Mouse (Mus musculus) adrenal gland, adult 8-10 months (tissue): Measurements from ENCODE around the gene Mtrf1l. TPM values are rescaled to one million over a fixed set of nuclear protein-coding genes. Genes with fewer than 3 reads are reported as not detected.

Source experiments
- DNase-seq: peaks from one replicate; pipeline ENCODE4 v3.0.0; 2022
- total RNA-seq, 4 experiments: library from RNA; stranded (reverse); gene quantifications; 2 replicates each; pipeline ENCODE4 v1.2.4; 2022

The Mtrf1l gene
- total RNA-seq: 10 to 100 TPM; 11.6 to 16.0 (median 12.8) TPM

DNA sequence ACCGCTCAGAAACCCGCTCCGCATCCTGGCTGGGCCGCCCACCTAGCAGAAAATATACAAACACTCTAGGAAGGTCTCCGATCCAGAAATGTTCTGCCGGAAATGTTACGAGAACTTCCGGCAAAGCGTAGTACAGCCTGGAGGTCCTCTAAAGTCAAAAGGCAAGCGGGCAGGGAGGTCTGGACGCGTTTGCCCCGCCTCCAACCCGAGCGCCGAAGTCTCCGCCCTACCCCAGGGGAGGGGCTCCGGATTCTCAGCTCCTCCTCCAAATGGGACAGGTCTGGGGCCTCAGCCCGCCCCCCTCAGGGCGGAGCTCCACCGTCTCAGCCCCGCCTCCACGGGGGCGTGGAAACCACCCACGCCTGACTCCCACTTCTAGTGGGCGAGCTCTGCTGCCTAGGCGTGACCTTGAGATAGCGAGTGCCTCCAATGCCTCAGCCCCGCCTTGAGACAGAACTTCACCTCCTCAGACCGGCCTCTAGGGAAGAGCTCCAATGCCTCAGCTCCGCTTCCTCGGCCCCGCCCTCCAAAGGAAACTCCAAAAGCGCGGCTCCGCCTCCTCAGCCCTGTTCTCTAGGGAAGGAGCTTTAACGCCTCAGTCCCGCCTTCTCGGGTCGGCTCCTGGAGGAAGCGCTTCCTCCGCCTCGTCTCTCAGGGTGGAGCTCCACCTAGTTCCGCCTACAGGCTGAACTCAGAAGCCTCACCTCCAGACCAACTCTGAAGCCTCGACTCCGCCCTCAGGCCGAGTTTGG is at the start of gene Mtrf1l:
Gene Mtrf1l (minus strand): TSS at position 171 of the 752 bp plus-strand sequence.
- peak; percentile 98 for DNase-seq

- DNase-seq: no peak
Measured at GRCm38 (mm10) chr10:5871081-5871480, 47.4 kb upstream of the Mtrf1l start.

DNA sequence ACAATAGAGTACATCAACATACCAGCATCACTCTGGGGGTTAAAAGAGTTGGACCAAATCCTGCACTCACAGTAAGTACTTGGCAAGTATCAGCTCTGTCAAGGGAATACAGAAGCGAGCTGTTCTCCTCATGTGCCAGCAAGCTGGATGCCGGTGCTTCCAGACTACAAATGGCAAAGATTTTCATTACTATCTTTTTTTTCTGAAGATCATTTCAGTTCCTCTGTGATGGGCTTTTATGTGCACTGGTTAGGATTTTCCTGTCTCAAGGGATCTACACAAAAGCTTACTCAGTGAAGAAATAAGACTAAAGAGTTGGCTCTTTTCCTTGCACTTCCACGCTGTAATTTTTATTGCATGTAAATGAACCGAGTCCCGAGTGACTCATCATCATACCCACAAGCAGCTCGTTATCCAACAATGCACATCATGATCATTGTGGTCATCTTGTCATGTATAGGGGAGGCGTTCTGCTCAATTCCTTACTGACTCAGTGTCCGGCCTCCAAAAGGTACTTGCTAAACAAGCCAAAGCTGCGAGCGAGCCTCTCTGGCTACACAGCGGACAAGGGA is 44.4 kb upstream of the Mtrf1l start:
- no peak for DNase-seq

DNA sequence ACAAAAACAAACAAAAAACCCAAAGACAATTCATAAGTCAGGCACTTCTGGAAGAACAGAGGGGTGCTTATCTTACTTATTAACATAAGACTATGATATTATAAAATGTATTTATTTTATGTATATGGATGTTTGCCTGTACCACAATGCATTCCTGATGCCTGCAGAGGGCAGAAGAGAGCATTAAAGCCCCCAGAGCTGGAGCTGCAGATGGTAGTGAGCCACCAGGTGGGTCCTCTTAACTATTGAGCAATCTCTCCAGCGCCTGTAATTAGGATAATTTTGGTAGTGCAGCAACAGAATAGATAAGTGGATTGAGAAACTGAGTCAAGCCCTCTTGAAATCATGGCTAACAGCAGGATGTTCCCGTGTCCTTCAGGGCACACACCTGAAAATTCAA is 42.3 kb upstream of the Mtrf1l start:
- no peak for DNase-seq

- DNase-seq: no peak
Measured at GRCm38 (mm10) chr10:5862669-5863068, 39.0 kb upstream of the Mtrf1l start.

DNA sequence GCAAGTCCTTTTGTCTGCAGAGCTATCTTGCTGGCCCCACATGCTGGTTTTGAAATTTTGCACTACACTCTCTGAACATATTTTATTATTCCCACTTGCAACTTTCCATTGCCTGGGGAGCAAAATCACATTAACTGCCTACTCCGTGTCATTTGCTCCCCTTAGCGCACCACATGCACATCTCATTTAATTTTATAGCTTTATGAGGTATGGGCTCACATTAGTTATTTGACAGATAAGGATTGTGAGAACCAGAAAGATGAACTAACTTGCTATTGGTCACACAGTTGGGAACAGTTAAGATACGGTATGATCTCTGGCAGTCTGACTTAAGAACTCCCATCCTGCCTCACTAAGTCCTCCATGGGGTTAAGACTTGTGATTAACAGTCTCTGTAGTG is 37.1 kb upstream of the Mtrf1l start:
- no peak for DNase-seq

- no peak for DNase-seq
Measured at GRCm38 (mm10) chr10:5859729-5860128, 36.0 kb upstream of the Mtrf1l start.

- DNase-seq: no peak
Measured at GRCm38 (mm10) chr10:5857996-5858549, 34.4 kb upstream of the Mtrf1l start.

- DNase-seq: no peak
Measured at GRCm38 (mm10) chr10:5853290-5853868, 29.7 kb upstream of the Mtrf1l start.

- DNase-seq: no peak
Measured at GRCm38 (mm10) chr10:5846939-5847338, 23.2 kb upstream of the Mtrf1l start.

GRCm38 (mm10) chr10:5841369-5841768 is 17.7 kb upstream of the Mtrf1l start:
- DNase-seq: peak; percentile 8

- no peak for DNase-seq
Measured at GRCm38 (mm10) chr10:5826336-5827025, 2.8 kb upstream of the Mtrf1l start.

DNA sequence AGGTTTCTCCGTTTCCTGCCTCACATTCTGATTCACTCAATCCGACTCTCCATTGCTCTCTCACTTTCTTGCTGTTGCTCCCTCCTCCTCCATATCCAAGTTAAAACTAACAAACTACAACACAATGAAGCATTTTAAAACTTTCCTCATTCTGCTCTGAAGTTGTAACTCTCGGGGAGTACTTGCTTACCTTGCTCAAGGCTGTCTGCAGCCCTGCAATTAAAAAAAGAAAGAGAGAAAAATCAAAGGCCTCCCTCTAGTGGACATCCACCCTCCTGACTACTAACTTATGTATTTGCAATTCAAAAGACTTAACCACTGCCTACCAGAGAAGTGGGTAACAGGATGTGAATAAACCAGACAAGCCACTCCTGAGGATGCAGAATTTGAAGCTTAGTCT is 1.1 kb upstream of the Mtrf1l start:
- DNase-seq: peak; percentile 21

DNA sequence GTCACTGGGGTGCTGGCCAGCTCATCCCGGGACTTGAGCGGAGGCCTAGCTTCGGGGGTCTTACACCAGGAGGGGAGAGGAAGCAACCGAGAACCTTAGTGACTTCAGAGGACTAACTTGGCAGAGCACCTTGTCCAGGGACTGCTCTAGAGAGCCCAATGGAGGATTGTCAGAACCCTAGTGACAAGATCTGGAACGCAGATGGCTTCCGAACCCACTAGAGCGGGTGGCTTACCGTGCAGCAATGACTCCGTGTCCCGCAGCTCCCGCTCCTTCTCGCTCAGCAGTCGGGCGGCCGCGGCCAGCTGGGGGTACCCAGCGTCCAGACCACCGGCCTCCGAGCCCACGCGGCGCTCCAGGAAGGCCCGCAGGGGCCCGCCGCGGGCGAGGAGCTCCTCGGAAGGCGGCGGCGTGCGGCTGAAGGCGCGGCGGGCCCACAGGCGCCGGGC is 395 bp downstream of the Mtrf1l start:
- DNase-seq: peak; percentile 33

DNA sequence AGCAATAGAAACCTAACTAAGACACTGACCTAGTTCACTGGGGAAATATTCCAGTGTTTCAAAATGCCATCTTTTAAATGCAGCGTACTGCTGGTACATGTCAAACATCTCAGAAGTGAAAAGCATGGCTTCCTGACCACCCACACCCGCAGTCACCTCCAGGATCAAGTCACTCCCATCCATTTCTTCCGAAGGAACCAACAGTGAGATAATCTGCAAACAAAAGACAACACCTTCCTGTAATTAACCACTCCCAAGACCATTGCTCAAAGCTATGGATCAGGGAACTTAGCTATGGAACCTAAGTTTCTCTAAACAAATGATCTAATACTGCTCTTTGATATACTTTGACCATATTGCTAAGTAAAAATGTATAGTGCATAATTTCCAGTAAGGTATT is 4.9 kb downstream of the Mtrf1l start:
- no peak for DNase-seq

GRCm38 (mm10) chr10:5815968-5816367 is 7.7 kb downstream of the Mtrf1l start:
- no peak for DNase-seq

- no peak for DNase-seq
Measured at GRCm38 (mm10) chr10:5813724-5814123, 10.0 kb downstream of the Mtrf1l start.

- DNase-seq: no peak
Measured at GRCm38 (mm10) chr10:5807683-5808082, 16.0 kb downstream of the Mtrf1l start.

DNA sequence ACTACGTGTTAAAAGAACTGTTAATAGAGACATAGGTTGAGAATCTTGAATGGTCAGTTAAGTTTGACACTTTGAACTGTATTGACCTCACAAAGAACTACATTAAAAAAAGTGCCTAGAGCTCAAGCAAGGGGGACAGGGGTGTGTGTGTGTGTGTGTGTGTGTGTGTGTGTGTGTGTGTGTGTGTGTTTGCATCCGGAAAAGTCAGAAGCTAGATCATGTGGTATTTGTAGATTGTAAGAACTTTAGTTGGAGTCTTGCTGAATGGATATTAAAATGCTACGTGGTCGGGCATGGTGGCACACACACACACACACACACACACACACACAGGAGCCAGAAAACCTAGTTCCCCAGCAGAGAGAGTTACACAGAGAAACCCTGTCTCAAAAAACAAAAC is 16.7 kb downstream of the Mtrf1l start:
- no peak for DNase-seq

- no peak for DNase-seq
Measured at GRCm38 (mm10) chr10:5806416-5806815, 17.3 kb downstream of the Mtrf1l start.

GRCm38 (mm10) chr10:5805731-5806307 is 17.9 kb downstream of the Mtrf1l start:
- DNase-seq: peak; percentile 96

DNA sequence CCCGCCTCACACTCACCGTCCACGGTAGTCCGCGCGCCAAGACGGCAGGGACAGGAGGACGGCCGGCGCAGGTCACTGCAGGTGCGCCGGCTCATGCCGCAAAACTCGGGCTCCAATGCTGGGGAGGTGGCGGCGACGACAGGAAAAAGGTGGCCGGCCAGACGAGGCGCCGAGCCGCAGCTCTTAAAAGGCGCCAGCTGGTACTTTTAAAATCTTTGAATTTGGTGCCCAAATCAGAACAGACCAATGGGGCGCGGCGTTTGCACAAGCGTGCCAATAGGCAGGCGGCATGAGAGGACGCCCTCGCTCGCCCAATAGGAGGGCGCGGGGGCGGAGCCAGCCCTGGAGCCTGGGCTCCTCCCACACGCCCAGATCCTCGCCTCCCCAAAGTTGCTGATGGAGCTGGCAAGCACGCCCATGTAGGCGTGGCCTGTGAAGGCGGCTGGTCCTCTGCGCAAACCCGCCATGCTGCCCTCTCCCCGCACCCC is 18.4 kb downstream of the Mtrf1l start, which contains the start of gene Fbxo5:
Gene Fbxo5 (minus strand): TSS at position 358 of the 488 bp plus-strand sequence.
- peak; percentile 98 for DNase-seq
